Mouse (Mus musculus) Patski (cell line): Measurements from ENCODE around the gene Dnah8. TPM values are rescaled to one million over a fixed set of nuclear protein-coding genes. Genes with fewer than 3 reads are reported as not detected.

Experiments used
- ATAC-seq: fragments of 100-300 bp; one replicate; pipeline ENCODE4 v1.8.0; 2021
- CTCF ChIA-PET: fragments of 350-600 bp; sonication (Branson Sonifier 250); formaldehyde crosslinking; loops from one replicate; lab custom pipeline; 2022; ENCODE audit warnings: inconsistent platforms; lab: Charles Lee
- POLR2A ChIA-PET: fragments of 350-600 bp; sonication (Branson Sonifier 250); formaldehyde crosslinking; loops from one replicate; lab custom pipeline; 2022; ENCODE audit warnings: antibody characterized with exemption, inconsistent platforms; lab: Charles Lee
- DNase-seq: peaks from one replicate; pipeline ENCODE4 v3.0.0-alpha.2; 2011; ENCODE audit warnings: low read depth, low spot score
- H3K27me3 ChIP-seq: fragments of 371-371 bp; one replicate; pipeline ENCODE4 v1.5.1; 2021
- CTCF ChIP-seq: fragments of 100-300 bp; IDR thresholded peaks from one replicate; pipeline ENCODE4 v1.5.1; 2021
- in situ Hi-C: fragments of 300-500 bp; cut with MboI; formaldehyde crosslinking; loops from 3 replicates; pipeline ENCODE4 v1.11.1; 2018; ENCODE audit warnings: low pct_unique_long_range_greater_than_20kb, mixed read lengths
- polyA plus RNA-seq: library from polyadenylated mRNA; unstranded; gene quantifications from one replicate; pipeline ENCODE4 v1.2.3, GENCODE M21; 2021

Dnah8 gene
- polyA plus RNA-seq, 1 experiment from 2014 or later = not detected

- ATAC-seq = no peak
- DNase-seq = no peak
- peaks cover 23% of the 10 kb centered on the region for H3K27me3 ChIP-seq
- CTCF ChIA-PET = interaction anchor here (1.0 kb wide), 1 partner anchor 10 kb away, joined by 4 read pairs; no protein-coding TSS in a partner anchor
- TF ChIP-seq CTCF = no peak
- in situ Hi-C loops = no loop called here
- POLR2A ChIA-PET = no interaction called here
Measured at GRCm38 (mm10) chr17:30690181-30690580, 66.0 kb downstream of the Dnah8 start.

GRCm38 (mm10) chr17:30691481-30691880, 67.3 kb downstream of the Dnah8 start:
- no peak for TF ChIP-seq CTCF
- ChIA-PET CTCF (interaction anchor here (0.8 to 1.1 kb wide), 2 partner anchors 15 kb away, joined by 3 read pairs; no protein-coding TSS in a partner anchor), POLR2A (no interaction called here)
- ATAC-seq = no peak
- DNase-seq = no peak
- in situ Hi-C loops = no loop called here
- H3K27me3 ChIP-seq = peaks cover 14% of the 10 kb centered on the region

- CTCF ChIA-PET = interaction anchor here (0.6 kb wide), 1 partner anchor 13 kb away, joined by 3 read pairs; no protein-coding TSS in a partner anchor
- ATAC-seq (no peak), DNase-seq (no peak)
- H3K27me3 ChIP-seq = peaks cover 17% of the 10 kb centered on the region
- POLR2A ChIA-PET = no interaction called here
- no peak for TF ChIP-seq CTCF
- in situ Hi-C loops = no loop called here
Measured at GRCm38 (mm10) chr17:30694281-30694680, 70.1 kb downstream of the Dnah8 start.

GRCm38 (mm10) chr17:30714732-30715131, 90.6 kb downstream of the Dnah8 start:
- H3K27me3 ChIP-seq = peaks cover 17% of the 10 kb centered on the region
- DNase-seq = no peak
- in situ Hi-C loops = no loop called here
- CTCF ChIA-PET = no interaction called here
- ATAC-seq = no peak
- TF ChIP-seq CTCF = peak; percentile 65
- POLR2A ChIA-PET = no interaction called here

GRCm38 (mm10) chr17:30718197-30718596, 94.0 kb downstream of the Dnah8 start:
- ChIA-PET POLR2A (no interaction called here), CTCF (interaction anchor here (1.1 kb wide), 1 partner anchor 15 kb away, joined by 3 read pairs; no protein-coding TSS in a partner anchor)
- DNase-seq (no peak), ATAC-seq (no peak)
- peaks cover 13% of the 10 kb centered on the region for H3K27me3 ChIP-seq
- in situ Hi-C loops = no loop called here
- no peak for TF ChIP-seq CTCF

GRCm38 (mm10) chr17:30719031-30719430, 94.9 kb downstream of the Dnah8 start:
- peak; percentile 30 for TF ChIP-seq CTCF
- ChIA-PET POLR2A (no interaction called here), CTCF (no interaction called here)
- ATAC-seq (no peak), DNase-seq (no peak)
- in situ Hi-C loops = no loop called here
- H3K27me3 ChIP-seq = peaks cover 12% of the 10 kb centered on the region

- no peak for ATAC-seq
- TF ChIP-seq CTCF = peak; percentile 60
- CTCF ChIA-PET = no interaction called here
- no peak for DNase-seq
- in situ Hi-C loops = no loop called here
- POLR2A ChIA-PET = interaction anchor here (0.6 kb wide), 1 partner anchor 389 kb away, joined by 3 read pairs; no protein-coding TSS in a partner anchor
- H3K27me3 ChIP-seq = peaks cover 18% of the 10 kb centered on the region
Measured at GRCm38 (mm10) chr17:30727788-30728187, 103.6 kb downstream of the Dnah8 start.

- CTCF ChIA-PET = interaction anchor here (1.3 kb wide), 1 partner anchor 15 kb away, joined by 3 read pairs; no protein-coding TSS in a partner anchor
- POLR2A ChIA-PET = interaction anchor here (0.7 to 1.0 kb wide), 2 partner anchors 27 to 1682 kb away, joined by 3 read pairs; no protein-coding TSS in a partner anchor
- peaks cover 13% of the 10 kb centered on the region for H3K27me3 ChIP-seq
- DNase-seq (no peak), ATAC-seq (no peak)
- in situ Hi-C loops = no loop called here
- no peak for TF ChIP-seq CTCF
Measured at GRCm38 (mm10) chr17:30732736-30733135, 108.6 kb downstream of the Dnah8 start.

- peaks cover 16% of the 10 kb centered on the region for H3K27me3 ChIP-seq
- ATAC-seq = no peak
- DNase-seq = no peak
- CTCF ChIA-PET = no interaction called here
- in situ Hi-C loops = no loop called here
- POLR2A ChIA-PET = no interaction called here
- TF ChIP-seq CTCF = no peak
Measured at GRCm38 (mm10) chr17:30734770-30735169, 110.6 kb downstream of the Dnah8 start.

GRCm38 (mm10) chr17:30735454-30735853, 111.3 kb downstream of the Dnah8 start:
- DNase-seq = no peak
- ATAC-seq = no peak
- POLR2A ChIA-PET = no interaction called here
- in situ Hi-C loops = no loop called here
- peaks cover 18% of the 10 kb centered on the region for H3K27me3 ChIP-seq
- no peak for TF ChIP-seq CTCF
- CTCF ChIA-PET = no interaction called here

GRCm38 (mm10) chr17:30737797-30738196, 113.6 kb downstream of the Dnah8 start:
- no peak for DNase-seq
- in situ Hi-C loops = no loop called here
- ChIA-PET POLR2A (no interaction called here), CTCF (no interaction called here)
- H3K27me3 ChIP-seq = peaks cover 25% of the 10 kb centered on the region
- TF ChIP-seq CTCF = peak; percentile 78
- no peak for ATAC-seq

- ChIA-PET CTCF (interaction anchor here (1.4 kb wide), 1 partner anchor 19 kb away, joined by 3 read pairs; no protein-coding TSS in a partner anchor), POLR2A (no interaction called here)
- TF ChIP-seq CTCF = no peak
- H3K27me3 ChIP-seq = peaks cover 19% of the 10 kb centered on the region
- in situ Hi-C loops = no loop called here
- ATAC-seq (no peak), DNase-seq (no peak)
Measured at GRCm38 (mm10) chr17:30739769-30740168, 115.6 kb downstream of the Dnah8 start.
